Mouse (Mus musculus): ENCODE measurements around the gene Slc25a10.

DNA sequence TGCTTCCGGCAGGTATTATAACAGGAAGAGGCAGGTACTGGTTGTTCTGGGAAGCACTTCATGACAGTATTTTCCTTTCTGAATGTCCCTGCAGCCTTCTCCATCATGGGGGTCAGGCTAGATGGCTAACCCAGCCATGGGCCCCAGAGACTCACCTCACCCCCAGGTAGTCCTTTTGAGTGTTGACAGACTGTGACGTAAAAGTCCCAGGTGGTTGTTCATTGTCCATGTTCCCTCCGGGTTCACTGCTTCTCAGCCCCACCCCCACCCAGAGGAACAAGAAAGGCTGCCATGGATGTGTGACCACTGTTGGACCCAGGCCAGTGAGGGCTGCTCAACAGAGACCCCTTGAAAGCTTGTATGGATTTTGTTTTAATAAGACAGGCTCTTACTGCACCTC, 1.7 kb downstream of the Slc25a10 start:
- TF ChIP-seq CTCF (IDR thresholded peaks at IDR 0.05; ENCODE audit: borderline replicate concordance, extremely low read depth, insufficient read depth, insufficient read length) (no peak), POLR2A (IDR thresholded peaks at IDR 0.05; ENCODE audit: borderline replicate concordance, extremely low read depth, insufficient read depth, insufficient read length, poor library complexity, severe bottlenecking) (no peak)
